Mouse (Mus musculus) CH12.LX (cell line): ENCODE data around the gene Lamtor2. TPM values are rescaled to one million over a fixed set of nuclear protein-coding genes. Genes with fewer than 3 reads are reported as not detected.

Source experiments
- DNase-seq: peaks from one replicate; pipeline ENCODE4 v3.0.0-alpha.2; 2013; ENCODE audit errors: extremely low read depth
- H3K27ac ChIP-seq: 2 replicates; pipeline ENCODE4 v1.5.1; 2012; ENCODE audit warnings: low read depth, mild to moderate bottlenecking, control low read depth, moderate library complexity; ENCODE audit not compliant: insufficient read depth
- H3K27me3 ChIP-seq: replicated peaks from 2 replicates; pipeline ENCODE3; 2012; ENCODE audit warnings: inconsistent platforms
- H3K36me3 ChIP-seq, 2 experiments: replicated peaks in 1 of 2; 2 replicates each; pipeline versions ENCODE3 to v1.6.1; 2012; ENCODE audit warnings: inconsistent platforms in 1 of 2, low read length in 1 of 2, mild to moderate bottlenecking in 1 of 2, mixed read lengths in 1 of 2, moderate library complexity in 1 of 2; ENCODE audit not compliant: control insufficient read depth in 1 of 2, insufficient read depth in 1 of 2
- H3K4me1 ChIP-seq, 2 experiments: 2 replicates each; pipeline ENCODE4 v1.6.1; 2012; ENCODE audit warnings: inconsistent platforms in 1 of 2, moderate library complexity in 1 of 2; ENCODE audit not compliant: insufficient read depth in 2 of 2, control insufficient read depth in 1 of 2
- H3K4me2 ChIP-seq: 2 replicates; pipeline ENCODE4 v1.6.1; 2012; ENCODE audit warnings: low read depth, mild to moderate bottlenecking, control low read depth; ENCODE audit not compliant: poor library complexity, insufficient read depth, severe bottlenecking
- H3K4me3 ChIP-seq, 3 experiments: fragments of 150-350 bp in 1 of 3; sonication (generic) in 1 of 3; replicated peaks in 1 of 3; 2 replicates each; pipeline versions ENCODE3 to v1.5.1; 2011 to 2012; ENCODE audit warnings: low read depth in 2 of 3, low read length in 2 of 3, mild to moderate bottlenecking in 2 of 3, moderate library complexity in 2 of 3, control low read depth in 1 of 3, improper control_type of control experiment in 1 of 3, inconsistent platforms in 1 of 3, mixed read lengths in 1 of 3; ENCODE audit not compliant: poor library complexity in 1 of 3
- H3K79me2 ChIP-seq: replicated peaks from 2 replicates; pipeline ENCODE4 v1.6.1; 2012; ENCODE audit warnings: mild to moderate bottlenecking, moderate library complexity; ENCODE audit not compliant: control insufficient read depth, poor library complexity, insufficient read depth, severe bottlenecking; ENCODE audit errors: extremely low read depth
- H3K9ac ChIP-seq: 2 replicates; pipeline ENCODE4 v1.6.1; 2012; ENCODE audit warnings: low read depth, mild to moderate bottlenecking, control low read depth, moderate library complexity; ENCODE audit not compliant: insufficient read depth
- H3K9me3 ChIP-seq: replicated peaks from 2 replicates; pipeline ENCODE3; 2012; ENCODE audit warnings: low read length, inconsistent platforms, mixed read lengths
- CHD1 ChIP-seq: IDR thresholded peaks from 2 replicates; pipeline ENCODE4 v1.6.1; 2012; ENCODE audit warnings: low read depth, low read length, improper control_type of control experiment, inconsistent platforms
- CHD2 ChIP-seq: IDR thresholded peaks from 2 replicates; pipeline ENCODE4 v1.6.1; 2011; ENCODE audit warnings: low read length, improper control_type of control experiment
- CTCF ChIP-seq, 2 experiments: IDR thresholded peaks in 1 of 2; conservative IDR thresholded peaks in 1 of 2; 2 replicates each; pipeline ENCODE4 v1.5.1; 2011 to 2012; ENCODE audit warnings: low read depth in 2 of 2, low read length in 2 of 2, improper control_type of control experiment in 1 of 2, inconsistent platforms in 1 of 2, mild to moderate bottlenecking in 1 of 2, moderate library complexity in 1 of 2
- E2F4 ChIP-seq: IDR thresholded peaks from 2 replicates; pipeline ENCODE4 v1.6.1; 2011; ENCODE audit warnings: low read depth, low read length, improper control_type of control experiment; ENCODE audit not compliant: insufficient replicate concordance
- ELF1 ChIP-seq: IDR thresholded peaks from 2 replicates; pipeline ENCODE4 v1.6.1; 2014; ENCODE audit warnings: low read depth, mild to moderate bottlenecking, inconsistent platforms, low read length, improper control_type of control experiment
- EP300 ChIP-seq: IDR thresholded peaks from 2 replicates; pipeline ENCODE4 v1.6.1; 2011; ENCODE audit warnings: low read length, improper control_type of control experiment
- ETS1 ChIP-seq: conservative IDR thresholded peaks from 2 replicates; pipeline ENCODE4 v1.6.1; 2012; ENCODE audit warnings: low read depth, mild to moderate bottlenecking, inconsistent platforms, low read length, improper control_type of control experiment, moderate library complexity
- GABPA ChIP-seq: IDR thresholded peaks from 2 replicates; pipeline ENCODE4 v1.6.1; 2012; ENCODE audit warnings: low read depth, low read length, improper control_type of control experiment, inconsistent platforms; ENCODE audit not compliant: insufficient replicate concordance
- IRF4 ChIP-seq: IDR thresholded peaks from 2 replicates; pipeline ENCODE4 v1.6.1; 2014; ENCODE audit warnings: low read depth, mild to moderate bottlenecking, inconsistent platforms, low read length, improper control_type of control experiment
- JUN ChIP-seq: IDR thresholded peaks from 2 replicates; pipeline ENCODE4 v1.6.1; 2011; ENCODE audit warnings: low read depth, mild to moderate bottlenecking, low read length, improper control_type of control experiment, moderate library complexity; ENCODE audit not compliant: insufficient read depth
- JUND ChIP-seq: conservative IDR thresholded peaks from 2 replicates; pipeline ENCODE4 v1.6.1; 2011; ENCODE audit warnings: low read depth, low read length, improper control_type of control experiment
- MAZ ChIP-seq: IDR thresholded peaks from 2 replicates; pipeline ENCODE4 v1.6.1; 2012; ENCODE audit warnings: low read depth, mild to moderate bottlenecking, inconsistent platforms, low read length, improper control_type of control experiment, moderate library complexity
- MEF2A ChIP-seq: IDR thresholded peaks from 2 replicates; pipeline ENCODE4 v1.6.1; 2014; ENCODE audit warnings: low read depth, mild to moderate bottlenecking, inconsistent platforms, low read length, improper control_type of control experiment, borderline replicate concordance
- MYC ChIP-seq: IDR thresholded peaks from 2 replicates; pipeline ENCODE4 v1.6.1; 2011; ENCODE audit warnings: low read depth, mild to moderate bottlenecking, improper control_type of control experiment, low read length
- NELFE ChIP-seq: IDR thresholded peaks from 2 replicates; pipeline ENCODE4 v1.6.1; 2011; ENCODE audit warnings: low read depth, low read length, improper control_type of control experiment
- PAX5 ChIP-seq: IDR thresholded peaks from 2 replicates; pipeline ENCODE4 v1.6.1; 2012; ENCODE audit warnings: low read length, inconsistent platforms, mixed read lengths
- RAD21 ChIP-seq: IDR thresholded peaks from 2 replicates; pipeline ENCODE4 v1.6.1; 2011; ENCODE audit warnings: low read depth, mild to moderate bottlenecking, low read length, improper control_type of control experiment, moderate library complexity
- RCOR1 ChIP-seq: conservative IDR thresholded peaks from 2 replicates; pipeline ENCODE4 v1.6.1; 2012; ENCODE audit warnings: low read depth, mild to moderate bottlenecking, inconsistent platforms, low read length, improper control_type of control experiment
- SIN3A ChIP-seq: IDR thresholded peaks from 2 replicates; pipeline ENCODE4 v1.6.1; 2012; ENCODE audit warnings: low read length, improper control_type of control experiment, inconsistent platforms
- TBP ChIP-seq: conservative IDR thresholded peaks from 2 replicates; pipeline ENCODE4 v1.6.1; 2011; ENCODE audit warnings: low read depth, low read length, improper control_type of control experiment
- TCF12 ChIP-seq: IDR thresholded peaks from 2 replicates; pipeline ENCODE4 v1.6.1; 2014; ENCODE audit warnings: low read depth, mild to moderate bottlenecking, inconsistent platforms, low read length, improper control_type of control experiment
- USF2 ChIP-seq: conservative IDR thresholded peaks from 2 replicates; pipeline ENCODE4 v1.6.1; 2011; ENCODE audit warnings: low read depth, low read length, improper control_type of control experiment
- ZC3H11A ChIP-seq: IDR thresholded peaks from 2 replicates; pipeline ENCODE4 v1.6.1; 2012; ENCODE audit warnings: low read depth, mild to moderate bottlenecking, inconsistent platforms, low read length, improper control_type of control experiment
- ZKSCAN1 ChIP-seq: IDR thresholded peaks from 2 replicates; pipeline ENCODE4 v1.6.1; 2012; ENCODE audit warnings: low read depth, inconsistent platforms, low read length, improper control_type of control experiment, borderline replicate concordance
- ZMIZ1 ChIP-seq: IDR thresholded peaks from 2 replicates; pipeline ENCODE4 v1.6.1; 2012; ENCODE audit warnings: low read depth, mild to moderate bottlenecking, inconsistent platforms, low read length, improper control_type of control experiment
- dilution Hi-C: fragments of 300-500 bp; cut with MboI; formaldehyde crosslinking; loops from 2 replicates; pipeline ENCODE4 v1.14.3; 2020; ENCODE audit warnings: low sequenced_read_pairs; ENCODE audit not compliant: extremely low pct_unique_long_range_greater_than_20kb, extremely low pct_ligation_motif_present
- in situ Hi-C: fragments of 300-500 bp; cut with MboI; formaldehyde crosslinking; loops from 3 replicates; pipeline ENCODE4 v1.14.3; 2019; ENCODE audit warnings: low sequenced_read_pairs, low pct_ligation_motif_present, low pct_unique_long_range_greater_than_20kb, mixed read lengths
- polyA plus RNA-seq: library from polyadenylated mRNA; unstranded; fragments of >175 nt; gene quantifications from 2 replicates; pipeline ENCODE4 v1.2.1, GENCODE M21; 2012; ENCODE audit warnings: low read depth; ENCODE audit not compliant: insufficient read length
- total RNA-seq, 2 experiments: library from RNA; depleted of rRNA; stranded (reverse); fragments of 300-350 nt in 1 of 2; fragments of >200 nt in 1 of 2; gene quantifications; 2 replicates each; pipeline ENCODE4 v1.2.3; 2012 to 2014

Lamtor2 gene
- total and polyA plus RNA-seq, 3 experiments = 44.0 to 96.6 (median 56.0) TPM

- Histone ChIP-seq H3K4me1 (no peaks in the 10 kb centered on the region), H3K4me2 (no peak overlapping the region), H3K9ac (no peak overlapping the region)
- DNase-seq = no peak
- in situ Hi-C loops = no loop called here
- dilution Hi-C loops = no loop called here
- no peak for TF ChIP-seq CTCF (conservative IDR thresholded peaks at IDR 0.05 in 1 of 2, IDR thresholded peaks at IDR 0.05 in 1 of 2; ENCODE audit: low read depth in 2 of 2, low read length in 2 of 2)
- no peak for TF ChIP-seq USF2
- no peak for TF ChIP-seq E2F4
- no peak for TF ChIP-seq ZC3H11A
- no peak for TF ChIP-seq RCOR1
- no peak for TF ChIP-seq ZMIZ1
- TF ChIP-seq ZKSCAN1 = no peak
- TF ChIP-seq SIN3A = no peak
- TF ChIP-seq IRF4 = no peak
- no peak for TF ChIP-seq JUND
- no peak for TF ChIP-seq MYC
- TF ChIP-seq MAZ = no peak
- no peak for TF ChIP-seq MEF2A
- no peak for TF ChIP-seq TBP
- no peak for TF ChIP-seq ELF1
- TF ChIP-seq, all 38 proteins: peak for 0
- no peaks in the 10 kb centered on the region for H3K79me2 ChIP-seq
- peaks cover 16 to 29% of the 10 kb centered on the region in 2 experiments for H3K36me3 ChIP-seq
- no peak overlapping the region for H3K27ac ChIP-seq
- no peaks in the 10 kb centered on the region for H3K9me3 ChIP-seq
- H3K4me3 ChIP-seq = no peak overlapping the region
- no peaks in the 10 kb centered on the region for H3K27me3 ChIP-seq
Measured at GRCm38 (mm10) chr3:88572835-88573234, 20.0 kb upstream of the Lamtor2 start.

DNA sequence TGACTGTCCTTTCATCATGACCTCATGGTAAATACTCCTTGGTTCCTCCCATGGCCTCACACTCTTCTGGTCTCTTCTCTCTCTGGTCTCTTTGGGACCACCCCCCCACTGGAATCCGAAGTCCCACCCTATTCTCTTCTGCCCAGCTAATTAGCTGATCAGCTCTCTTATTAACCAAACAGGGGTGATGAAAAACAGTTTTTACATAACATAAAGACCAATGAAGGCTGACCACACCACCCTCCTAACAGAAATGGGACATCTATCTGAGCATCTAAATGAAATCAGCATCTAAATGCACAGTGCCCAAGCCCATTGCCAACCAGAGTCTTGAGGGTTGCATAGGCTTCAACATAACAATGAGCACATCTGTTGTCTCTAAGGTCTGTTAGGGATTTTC, 19.0 kb upstream of the Lamtor2 start:
- H3K9ac ChIP-seq = no peak overlapping the region
- TF ChIP-seq RAD21 (no peak), IRF4 (no peak), CHD2 (no peak), NELFE (no peak), RCOR1 (no peak), EP300 (no peak), CHD1 (no peak), PAX5 (no peak), ZC3H11A (no peak), TCF12 (no peak), JUN (no peak), ETS1 (no peak), ZMIZ1 (no peak), ELF1 (no peak), TBP (no peak), GABPA (no peak)
- TF ChIP-seq, all 38 proteins: peak for 0

More for the DNA sequence above, 19.0 kb upstream of the Lamtor2 start:
- no peak overlapping the region for H3K27ac ChIP-seq
- in situ Hi-C loops = no loop called here
- no peaks in the 10 kb centered on the region for H3K27me3 ChIP-seq
- H3K36me3 ChIP-seq = peaks cover 22 to 36% of the 10 kb centered on the region in 2 experiments
- H3K4me3 ChIP-seq = no peak overlapping the region
- no peak overlapping the region for H3K4me2 ChIP-seq
- H3K79me2 ChIP-seq = no peaks in the 10 kb centered on the region
- DNase-seq = no peak
- dilution Hi-C loops = no loop called here
- H3K9me3 ChIP-seq = no peaks in the 10 kb centered on the region
- no peaks in the 10 kb centered on the region for H3K4me1 ChIP-seq
